8 mouse cellular contexts compared by ENCODE assay signal in genomic region chr6:72097181-72097995, GRCm38 (mm10). TPM values are rescaled to one million over a fixed set of nuclear protein-coding genes. Genes with fewer than 3 reads are reported as not detected.
A peak's percentile ranks its signal among the peaks of the same experiment; 100 is the strongest.
DNase-seq lines count a peak whose midpoint lies in the region; ATAC-seq lines count a peak whose summit lies in the region.

Gene St3gal5, plus strand, starts transcription at chr6:72097592.

- peak; percentile 96 for DNase-seq in adrenal gland, adult 2 months
- DNase-seq in embryo, embryonic 11 days, result peak; percentile 96
- peak; percentile 79 to 89 for DNase-seq in gastrocnemius, postnatal 36 days
- DNase-seq in left cerebral cortex, postnatal 36 days (ENCODE audit: low spot score in 2 of 2), result peak; percentile 87 to 92
- DNase-seq in midbrain, embryonic 10.5 days (ENCODE audit: low spot score), result peak; percentile 94
- DNase-seq in right cerebral cortex, postnatal 36 days (ENCODE audit: low spot score in 2 of 2), result peak; percentile 88 to 90
- peak; percentile 90 for DNase-seq in urinary bladder, postnatal 4 days (ENCODE audit: low spot score in 2 of 2)

- peak within 1 kb of the TSS; percentile 77 for H3K4me3 ChIP-seq in intestine, embryonic 16.5 days (ENCODE audit: low read length)
- peak within 1 kb of the TSS; percentile 81 for H3K4me3 ChIP-seq in midbrain, embryonic 10.5 days

- H3K27me3 ChIP-seq in intestine, embryonic 16.5 days (replicated peaks; ENCODE audit: control insufficient read depth, insufficient read depth, low read length), result no peaks in the 10 kb centered on the region
- H3K27me3 ChIP-seq in midbrain, embryonic 10.5 days (ENCODE audit: low read depth, poor library complexity, severe bottlenecking), result no peaks in the 10 kb centered on the region

- no peaks in the 10 kb centered on the region for H3K9me3 ChIP-seq in intestine, embryonic 16.5 days (ENCODE audit: control insufficient read depth, low read length)
- no peaks in the 10 kb centered on the region for H3K9me3 ChIP-seq in midbrain, embryonic 10.5 days (replicated peaks)

- peak within 1 kb of the TSS; percentile 82 for H3K9ac ChIP-seq in intestine, embryonic 16.5 days (ENCODE audit: low read depth, low read length)

- H3K4me1 ChIP-seq in intestine, embryonic 16.5 days (ENCODE audit: control insufficient read depth, insufficient read depth, low read length), result peaks cover 15% of the 10 kb centered on the region
- H3K4me1 ChIP-seq in midbrain, embryonic 10.5 days, result peaks cover 42% of the 10 kb centered on the region

- peak within 1 kb of the TSS; percentile 99 for H3K4me2 ChIP-seq in intestine, embryonic 16.5 days (ENCODE audit: low read depth, low read length)

- intact Hi-C loops in gastrocnemius, postnatal 36 days (cut with DNase I), result loop anchor here (5.0 to 10.0 kb wide), 3 partner anchors 65 to 167 kb away; no protein-coding TSS in a partner anchor
- intact Hi-C loops in left cerebral cortex, postnatal 36 days (cut with DNase I), result no loop called here

- no peaks in the 10 kb centered on the region for H3K36me3 ChIP-seq in intestine, embryonic 16.5 days (ENCODE audit: control insufficient read depth, insufficient read depth, low read length)
- H3K36me3 ChIP-seq in midbrain, embryonic 10.5 days, result no peaks in the 10 kb centered on the region

- under 1% methylated on average over 78 of the region's 81 CpGs for WGBS in intestine, embryonic 16.5 days
- under 1% methylated on average over 81 of the region's 81 CpGs for WGBS in midbrain, embryonic 10.5 days

- ATAC-seq in intestine, embryonic 16.5 days, result peak; percentile 96

- peak within 1 kb of the TSS; percentile 72 for H3K27ac ChIP-seq in intestine, embryonic 16.5 days (ENCODE audit: low read length)
- H3K27ac ChIP-seq in midbrain, embryonic 10.5 days (replicated peaks), result peak within 1 kb of the TSS; percentile 93

RNA-seq across cellular contexts. Expression of gene St3gal5, which starts in this region (rescaled TPM):
- total RNA-seq in adrenal gland, adult 2 months (2021), result 100 to 1,000 TPM; 137 to 188 TPM
- polyA plus RNA-seq in adrenal gland, adult 2 months (2012; rRNA removed), result 149 and 235 TPM in 2 replicates
- 10 to 100 TPM; 85.0 to 99.9 TPM for total RNA-seq in gastrocnemius, postnatal 36 days (2021)
- 22.8 TPM in 2 replicates for polyA plus RNA-seq in intestine, embryonic 16.5 days (2015; fragmentation: Nextera tagmentation; extraction: Ambion mirVana)
- 100 to 1,000 TPM; 151 to 177 TPM for total RNA-seq in left cerebral cortex, postnatal 36 days (2021)
- polyA plus RNA-seq in midbrain, embryonic 10.5 days (2016; fragmentation: Nextera tagmentation; extraction: Ambion mirVana), result 39.1 and 40.0 TPM in 2 replicates

Comparison
In these comparisons a context has a peak if more than half of its experiments do, and no peak if none do; other contexts are left out.
1. Peak in every context shown above with its lines: DNase-seq, ATAC-seq, H3K4me3 ChIP-seq and H3K27ac ChIP-seq.